Mouse (Mus musculus): ENCODE results near the gene Nyap2.

The Nyap2 gene

GRCm38 (mm10) chr1:81076831-81077664 is at the start of gene Nyap2:
Gene Nyap2, plus strand, starts transcription at chr1:81076950.
- no peak for DNase-seq (ENCODE audit: low read depth)

GRCm38 (mm10) chr1:81042907-81043868 is 33.6 kb upstream of the Nyap2 start:
- no peak for DNase-seq (ENCODE audit: low read depth)

GRCm38 (mm10) chr1:81058340-81058739 is 18.4 kb upstream of the Nyap2 start:
- DNase-seq (ENCODE audit: low read depth): no peak

GRCm38 (mm10) chr1:81058835-81059234 is 17.9 kb upstream of the Nyap2 start:
- no peak for DNase-seq (ENCODE audit: low read depth)

GRCm38 (mm10) chr1:81062811-81063210 is 13.9 kb upstream of the Nyap2 start:
- no peak for DNase-seq (ENCODE audit: low read depth)

GRCm38 (mm10) chr1:81076259-81076658 is 491 bp upstream of the Nyap2 start:
- DNase-seq (ENCODE audit: low read depth): no peak

GRCm38 (mm10) chr1:81077665-81078314 is 1.0 kb downstream of the Nyap2 start:
- DNase-seq (ENCODE audit: low read depth): no peak

GRCm38 (mm10) chr1:81087485-81087884 is 10.7 kb downstream of the Nyap2 start:
- DNase-seq (ENCODE audit: low read depth): no peak

- no peak for DNase-seq (ENCODE audit: low read depth)
Measured at GRCm38 (mm10) chr1:81090400-81090799, 13.7 kb downstream of the Nyap2 start.

GRCm38 (mm10) chr1:81090979-81091378 is 14.2 kb downstream of the Nyap2 start:
- DNase-seq (ENCODE audit: low read depth): no peak

GRCm38 (mm10) chr1:81092056-81092455 is 15.3 kb downstream of the Nyap2 start:
- DNase-seq (ENCODE audit: low read depth): no peak

GRCm38 (mm10) chr1:81092886-81093285 is 16.1 kb downstream of the Nyap2 start:
- no peak for DNase-seq (ENCODE audit: low read depth)

- no peak for DNase-seq (ENCODE audit: low read depth)
Measured at GRCm38 (mm10) chr1:81098950-81099349, 22.2 kb downstream of the Nyap2 start.

- no peak for DNase-seq (ENCODE audit: low read depth)
Measured at GRCm38 (mm10) chr1:81101749-81102148, 25.0 kb downstream of the Nyap2 start.

- no peak for DNase-seq (ENCODE audit: low read depth)
Measured at GRCm38 (mm10) chr1:81119732-81120131, 43.0 kb downstream of the Nyap2 start.

- DNase-seq (ENCODE audit: low read depth): no peak
Measured at GRCm38 (mm10) chr1:81132007-81132712, 55.4 kb downstream of the Nyap2 start.

- DNase-seq (ENCODE audit: low read depth): no peak
Measured at GRCm38 (mm10) chr1:81143855-81144254, 67.1 kb downstream of the Nyap2 start.

GRCm38 (mm10) chr1:81145576-81145975 is 68.8 kb downstream of the Nyap2 start:
- DNase-seq (ENCODE audit: low read depth): no peak

- DNase-seq (ENCODE audit: low read depth): no peak
Measured at GRCm38 (mm10) chr1:81169245-81169644, 92.5 kb downstream of the Nyap2 start.

- no peak for DNase-seq (ENCODE audit: low read depth)
Measured at GRCm38 (mm10) chr1:81172703-81173102, 96.0 kb downstream of the Nyap2 start.

- DNase-seq (ENCODE audit: low read depth): no peak
Measured at GRCm38 (mm10) chr1:81173303-81173702, 96.6 kb downstream of the Nyap2 start.

- no peak for DNase-seq (ENCODE audit: low read depth)
Measured at GRCm38 (mm10) chr1:81179725-81180124, 103.0 kb downstream of the Nyap2 start.

All from naive thymus-derived CD4-positive, alpha-beta T cell, adult 2 months (primary cell).